Mouse (Mus musculus) olfactory bulb, adult 2 months (tissue): Measurements from ENCODE around the gene Vgf.

Source experiments
- CTCF ChIP-seq: fragments of 200-500 bp; IDR thresholded peaks from 2 replicates; pipeline ENCODE4 v1.5.1; 2012; ENCODE audit warnings: low read depth, mild to moderate bottlenecking, low read length, moderate library complexity; ENCODE audit not compliant: insufficient read depth
- POLR2A ChIP-seq: fragments of 200-500 bp; IDR thresholded peaks from 2 replicates; pipeline ENCODE4 v1.6.1; 2012; ENCODE audit warnings: mild to moderate bottlenecking, low read depth, low read length, moderate library complexity; ENCODE audit not compliant: insufficient read depth

DNA sequence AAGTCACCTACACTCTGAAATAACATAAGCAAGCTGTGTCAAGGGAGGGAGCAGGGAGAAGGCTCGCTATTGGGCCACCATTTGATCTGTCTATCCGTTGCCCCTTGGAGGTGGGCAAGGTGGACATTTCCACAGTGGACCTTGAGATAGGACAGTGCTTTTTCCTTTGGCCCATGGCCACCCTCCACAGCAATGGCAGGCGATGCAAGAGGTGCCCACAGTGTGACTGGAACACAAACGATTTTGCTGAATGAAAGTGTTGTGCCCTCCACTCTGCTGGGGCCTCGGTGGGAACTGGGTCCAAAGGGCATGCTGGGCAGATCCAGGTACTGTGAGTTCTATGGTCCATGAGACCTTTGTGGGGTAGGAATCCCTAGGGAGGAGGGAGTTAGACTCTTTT, 36.4 kb downstream of the Vgf start:
- TF ChIP-seq CTCF, result no peak
- no peak for TF ChIP-seq POLR2A
